Mouse (Mus musculus) embryo, embryonic 9.5 days (tissue): ENCODE data around the gene Nudt5.

ENCODE experiments used
- DNase-seq: peaks from one replicate; pipeline ENCODE4 v3.0.0-alpha.2; 2017; ENCODE audit errors: extremely low spot score

Gene Nudt5

GRCm38 (mm10) chr2:5867681-5868080, 22.9 kb downstream of the Nudt5 start:
- no peak for DNase-seq

GRCm38 (mm10) chr2:5869746-5870145, 24.9 kb downstream of the Nudt5 start:
- DNase-seq = no peak

GRCm38 (mm10) chr2:5877446-5877845, 32.6 kb downstream of the Nudt5 start:
- no peak for DNase-seq

DNA sequence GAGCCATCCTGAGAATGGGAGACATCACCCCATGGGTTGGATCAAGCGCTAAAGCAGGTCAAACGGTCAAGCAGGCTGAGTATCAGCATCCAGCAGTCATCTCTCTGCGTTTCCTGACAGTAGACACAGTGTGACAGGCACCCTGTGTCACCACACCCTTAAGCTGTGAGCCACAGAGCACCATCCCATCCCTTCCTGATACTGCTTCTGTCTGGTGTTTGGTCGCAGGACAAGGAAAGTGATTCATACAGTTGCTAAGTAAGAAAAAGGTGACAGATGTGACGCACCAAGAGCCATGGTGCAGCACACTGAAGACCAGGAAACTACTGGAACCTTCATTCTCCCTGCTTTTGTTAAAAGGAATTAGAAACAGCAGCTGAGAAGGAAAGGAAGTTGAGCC, 44.0 kb downstream of the Nudt5 start:
- DNase-seq = no peak

GRCm38 (mm10) chr2:5889412-5889811, 44.6 kb downstream of the Nudt5 start:
- no peak for DNase-seq

DNA sequence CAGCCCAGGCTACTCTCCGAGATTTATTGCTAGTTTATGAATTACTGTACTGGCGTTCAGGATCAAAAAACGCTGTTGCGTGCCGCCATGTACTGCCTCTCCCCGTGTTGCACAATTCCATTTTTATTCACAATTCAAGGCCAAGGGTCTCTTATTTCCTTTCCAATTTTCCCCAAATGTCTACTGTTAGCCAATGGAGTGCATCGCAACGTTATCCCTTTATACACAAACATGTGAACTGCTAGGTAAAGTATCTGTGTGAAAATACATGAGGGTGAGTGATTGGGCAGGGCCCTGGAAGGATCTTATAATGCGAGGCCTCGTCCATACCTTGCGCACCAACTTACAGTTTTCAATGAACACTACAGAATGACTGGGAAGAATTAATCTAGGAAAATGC, 49.5 kb downstream of the Nudt5 start:
- peak; percentile 34 for DNase-seq

GRCm38 (mm10) chr2:5894843-5895570, 50.2 kb downstream of the Nudt5 start, which contains the start of gene Sec61a2:
TSS of gene Sec61a2 (minus strand) at chr2:5895432.
- DNase-seq = peak; percentile 99

DNA sequence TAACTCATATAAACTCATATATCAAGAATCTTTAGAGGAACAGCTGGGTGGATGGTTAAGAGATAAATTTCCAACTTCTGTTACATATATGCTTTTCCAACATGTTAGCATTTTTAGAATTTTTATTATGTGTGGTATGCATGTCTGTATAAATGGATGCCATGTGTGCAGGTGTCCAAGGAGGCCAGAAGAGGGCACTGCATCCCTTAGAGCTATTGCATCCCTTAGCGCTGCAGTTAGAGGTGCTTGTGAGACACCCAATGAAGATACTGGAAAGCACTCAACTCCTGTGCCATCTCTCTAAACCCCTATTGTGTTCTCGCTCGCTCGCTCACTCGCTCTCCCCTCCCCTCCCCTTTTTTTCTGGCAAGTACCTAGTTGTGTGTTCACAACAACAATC, 55.3 kb downstream of the Nudt5 start:
- no peak for DNase-seq

- DNase-seq = no peak
These were observed 61.3 kb downstream of the Nudt5 start for GRCm38 (mm10) chr2:5906092-5906491.

- peak; percentile 39 for DNase-seq
These were observed 61.8 kb downstream of the Nudt5 start for GRCm38 (mm10) chr2:5906625-5907024.

DNA sequence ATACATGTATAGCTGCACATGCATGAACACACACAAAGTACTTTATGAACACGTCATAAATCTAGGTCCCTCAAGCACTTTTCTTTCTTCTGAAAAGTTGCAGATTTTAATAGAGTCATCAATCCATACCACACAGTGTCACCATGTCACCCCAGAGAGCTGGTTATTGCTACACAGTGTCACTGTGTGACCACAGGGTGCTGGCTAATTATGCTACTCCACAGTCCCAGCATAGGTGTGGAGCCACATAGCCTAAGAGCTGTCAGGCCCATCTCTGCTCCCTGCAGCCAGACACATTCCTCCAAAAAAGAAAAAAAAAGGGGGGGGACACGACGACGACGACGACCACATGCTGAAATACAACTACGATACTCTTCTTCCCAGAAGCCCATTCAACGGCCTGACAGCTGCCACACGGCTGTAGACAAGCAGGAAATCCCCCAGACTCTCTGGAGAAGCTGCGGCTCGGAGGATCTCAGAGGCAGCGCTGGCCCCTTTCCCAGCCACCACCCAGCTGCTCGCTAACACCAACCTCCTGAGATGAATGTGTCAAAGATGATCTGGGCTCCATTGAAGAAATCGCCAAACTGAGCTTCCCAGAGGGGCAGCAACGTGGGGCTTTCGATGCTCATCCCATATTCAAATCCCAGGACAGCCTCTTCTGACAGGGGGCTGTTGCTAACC, 66.6 kb downstream of the Nudt5 start:
- no peak for DNase-seq
